Mouse (Mus musculus) liver (tissue): ENCODE data around the gene Fgf14.
"Not testable (repeated sequence)": the region's sequence is repeated elsewhere in the genome, so short reads cannot be mapped to it uniquely, and the experiment has no call there.

Experiments used
- DNase-seq: peaks from one replicate; pipeline ENCODE4 v3.0.0-alpha.2; 2020; ENCODE audit warnings: mixed read lengths

The Fgf14 gene

DNA sequence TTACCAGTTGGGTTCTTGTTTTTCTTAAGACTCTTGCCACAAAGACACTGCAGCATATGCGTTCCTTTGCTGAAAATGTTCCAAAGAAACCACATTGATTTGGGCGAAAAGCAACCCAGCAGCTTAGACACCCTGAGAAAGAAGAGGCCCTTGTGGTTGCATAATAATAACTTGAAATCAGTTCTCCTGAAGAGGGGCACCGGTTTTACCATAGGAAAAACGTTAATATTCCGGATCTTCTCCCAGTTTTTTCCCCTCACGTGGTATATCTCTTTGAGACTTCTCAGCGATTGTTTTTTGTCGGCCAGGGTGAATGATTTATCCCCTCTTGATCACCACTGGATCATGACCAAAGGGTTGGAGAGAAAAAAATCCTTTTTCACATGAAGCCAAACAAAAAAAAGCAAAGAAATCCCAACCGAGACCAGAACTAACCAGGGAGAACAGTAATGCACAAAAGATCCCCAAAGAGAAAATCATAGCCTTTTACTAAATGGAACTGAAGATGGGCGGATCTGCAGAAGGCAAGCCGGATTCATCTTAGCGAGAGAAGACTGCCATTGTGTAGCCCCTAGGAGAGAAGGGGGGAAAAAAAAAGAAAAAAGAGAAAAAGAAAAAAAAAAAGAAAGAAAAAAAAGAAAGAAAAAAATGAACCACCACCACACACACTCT is at the start of gene Fgf14:
Gene Fgf14 (minus strand): TSS at position 622 of the 672 bp plus-strand sequence.
- no peak for DNase-seq

DNA sequence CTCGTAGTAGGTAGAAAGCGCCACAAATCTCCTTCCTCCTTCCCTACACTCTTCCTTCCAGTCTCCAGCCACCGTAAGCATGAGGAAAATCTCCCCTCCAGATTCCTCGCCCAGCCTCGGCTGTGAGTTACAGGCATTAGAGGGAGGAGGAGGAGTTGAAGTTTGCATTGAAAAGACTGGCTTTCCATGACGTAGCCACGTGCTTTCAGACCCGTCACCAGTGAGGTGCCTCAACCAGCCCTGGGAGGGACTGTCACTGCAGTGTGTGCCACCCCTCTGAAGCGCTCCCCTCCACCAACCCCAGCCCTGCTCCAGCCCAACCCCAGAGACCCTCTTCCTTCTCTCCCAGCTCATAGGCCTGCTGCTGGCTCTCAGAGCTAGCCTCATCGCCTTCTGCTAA is 452 bp upstream of the Fgf14 start:
- no peak for DNase-seq

DNA sequence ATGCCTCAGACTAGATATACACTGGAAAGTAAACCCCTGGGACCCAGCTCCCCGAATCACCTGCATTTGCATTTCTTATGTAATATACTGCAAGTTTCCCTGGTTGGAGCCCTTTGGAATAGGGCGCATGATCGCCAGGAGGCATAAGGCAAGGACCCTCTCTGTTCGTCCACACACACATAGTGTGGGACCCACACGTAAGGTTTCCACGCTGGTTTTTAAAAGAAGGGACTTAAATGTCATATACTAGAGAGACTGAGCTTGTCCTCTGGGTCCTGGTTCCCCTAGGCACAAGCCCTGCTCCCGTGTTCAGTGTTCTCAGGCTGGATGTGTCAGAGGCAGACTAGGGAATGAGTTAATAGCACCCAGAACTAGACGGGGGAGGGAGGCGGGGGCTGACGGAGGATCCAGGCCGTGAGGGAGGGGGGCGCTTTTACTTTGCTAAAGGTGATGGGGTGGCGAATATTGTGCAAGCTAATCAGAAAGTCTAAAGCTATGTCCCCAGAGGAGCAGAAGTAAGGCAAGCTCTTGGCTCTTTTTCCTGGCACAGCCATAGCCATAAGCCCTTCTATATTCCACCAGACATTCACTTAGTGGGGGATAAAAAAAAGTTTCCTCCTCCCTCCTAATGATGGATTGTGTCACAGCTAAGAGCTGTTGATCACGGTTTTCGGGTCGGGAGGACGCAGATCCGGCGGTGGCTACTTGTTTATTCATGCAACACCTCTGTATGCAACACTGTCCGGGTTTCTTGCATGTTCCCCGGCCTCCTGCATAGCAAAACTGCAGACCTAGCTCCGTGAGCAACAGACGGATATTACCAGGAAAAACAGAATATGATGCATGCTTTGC is 1.0 kb downstream of the Fgf14 start:
- DNase-seq = no peak

DNA sequence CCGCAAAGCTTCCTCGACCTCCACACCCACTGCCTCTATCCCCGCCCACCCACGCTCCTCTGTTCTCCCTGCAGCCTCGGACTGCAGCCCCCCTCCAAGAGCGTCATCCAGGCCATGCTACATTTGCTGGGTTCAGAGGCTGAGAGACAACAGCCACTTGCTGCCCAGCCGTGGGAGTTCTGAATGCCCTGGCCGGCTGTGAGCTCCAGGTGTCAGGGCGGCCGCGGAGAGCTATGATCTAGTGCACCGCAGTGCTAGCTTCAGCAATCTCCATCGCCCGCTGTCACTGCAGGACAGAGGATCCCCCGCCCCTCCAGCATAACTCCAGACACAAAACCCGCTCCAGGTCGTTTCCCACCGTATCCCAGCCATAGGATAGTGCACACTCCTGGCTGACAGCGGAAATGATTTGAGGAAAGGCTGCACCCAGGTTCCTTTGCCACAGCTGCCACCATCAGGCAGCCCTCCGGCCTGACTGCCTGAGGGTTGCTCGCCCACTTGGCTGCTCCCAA is 1.7 kb downstream of the Fgf14 start:
- DNase-seq = peak; percentile 3

DNA sequence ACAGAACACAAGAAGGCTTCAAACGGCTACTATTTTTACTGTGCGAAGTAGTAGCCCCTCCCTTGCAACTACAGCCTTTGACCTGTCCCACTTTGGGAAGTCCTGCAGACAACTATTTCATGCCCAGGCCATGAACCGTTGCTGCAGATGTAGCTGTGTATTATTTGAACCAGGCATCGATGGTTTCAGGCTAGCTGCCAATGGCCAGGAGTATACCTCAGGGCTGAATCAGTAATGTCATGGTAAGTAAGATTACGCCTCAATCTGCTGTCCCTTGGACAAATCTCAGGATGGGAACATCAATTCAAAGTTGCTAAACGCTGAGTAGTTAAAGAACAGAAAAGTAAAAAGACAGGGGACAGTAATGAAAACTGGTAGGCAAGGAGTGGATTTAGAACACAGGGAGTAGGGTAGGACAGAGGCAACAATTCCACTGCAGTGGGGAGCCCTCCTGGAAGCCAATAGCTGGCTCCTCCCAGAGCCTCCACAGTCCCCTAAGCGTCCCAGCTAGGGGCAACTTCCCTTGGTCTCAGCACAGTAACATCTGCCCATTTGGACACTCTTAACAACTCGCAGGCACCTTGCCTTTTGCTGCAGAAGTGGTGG is 2.3 kb downstream of the Fgf14 start:
- DNase-seq = no peak

DNA sequence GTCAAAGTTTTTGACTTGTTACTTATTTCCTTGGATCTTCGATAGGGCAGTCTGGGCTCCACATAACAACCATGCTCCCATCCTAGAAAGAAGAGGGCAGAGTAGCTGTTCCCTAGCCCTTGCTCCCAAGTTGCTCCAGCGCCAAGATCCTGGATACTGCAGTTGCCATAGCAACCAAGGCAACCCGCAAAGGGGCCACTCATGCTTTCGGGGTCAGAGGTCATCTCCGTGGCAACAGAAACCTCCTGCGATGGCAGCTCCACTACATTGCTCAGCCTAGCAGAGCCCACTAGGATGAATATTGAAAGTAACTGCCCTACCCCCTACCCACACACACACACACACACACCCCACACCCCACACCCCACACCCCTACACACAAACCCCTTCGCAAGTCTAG is 7.2 kb downstream of the Fgf14 start:
- peak; percentile 10 for DNase-seq

DNA sequence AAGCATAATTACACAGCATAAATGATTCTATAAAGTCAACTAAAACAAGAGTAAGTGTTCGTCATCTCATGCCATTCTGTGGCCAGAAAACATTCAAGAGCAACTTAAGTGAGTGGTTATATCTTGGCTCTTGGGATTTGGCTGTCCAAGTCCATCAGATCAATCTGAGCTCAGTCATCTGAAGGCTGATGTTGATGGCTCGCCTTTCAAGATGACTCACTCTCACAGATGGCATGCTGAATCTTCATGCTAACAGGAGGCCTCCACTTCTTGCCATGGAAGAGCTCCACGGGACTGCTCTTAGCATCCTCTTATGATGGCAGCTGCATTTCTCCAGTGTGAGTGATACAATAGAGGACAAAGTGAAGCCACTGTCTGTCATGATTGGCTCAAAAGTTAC is 34.1 kb downstream of the Fgf14 start:
- no peak for DNase-seq

DNA sequence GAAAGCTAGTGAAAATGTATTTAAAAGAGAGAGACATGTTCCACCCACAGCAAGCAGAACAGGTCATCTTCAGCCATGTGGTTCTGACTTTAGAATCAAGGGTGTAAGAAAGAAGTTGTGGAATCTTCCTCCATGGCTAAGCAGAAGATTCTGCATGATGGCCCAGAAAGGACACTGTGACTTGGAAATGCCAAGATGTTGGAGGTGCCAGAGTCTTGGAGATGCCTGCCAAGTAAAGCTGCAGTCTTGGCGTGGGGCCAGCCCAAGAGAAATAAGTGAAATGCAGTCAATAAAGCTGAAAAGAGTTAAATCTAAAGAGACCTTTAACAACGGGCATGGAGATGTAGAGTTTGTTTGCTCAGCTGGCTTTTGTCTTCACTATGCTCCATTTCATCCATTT is 42.0 kb downstream of the Fgf14 start:
- DNase-seq = no peak

DNA sequence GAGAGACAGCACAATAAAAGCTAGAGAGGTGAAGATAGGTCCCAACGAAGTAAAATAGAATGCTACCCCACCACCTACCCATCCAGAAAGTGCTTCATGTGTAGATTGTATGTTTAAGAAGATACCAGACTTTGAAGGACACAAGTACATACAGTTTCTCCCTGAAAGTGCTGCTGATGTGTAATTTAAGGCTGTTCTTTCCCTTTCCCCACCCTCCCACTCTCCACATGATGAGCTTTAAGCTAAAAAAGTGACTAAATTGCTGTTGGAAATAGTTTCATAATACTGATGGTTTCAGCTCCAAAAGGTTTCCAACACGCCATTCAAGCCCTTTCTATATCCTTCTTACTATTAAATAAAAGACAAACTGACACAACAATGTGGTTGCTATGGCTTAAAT is 63.5 kb downstream of the Fgf14 start:
- no peak for DNase-seq

DNA sequence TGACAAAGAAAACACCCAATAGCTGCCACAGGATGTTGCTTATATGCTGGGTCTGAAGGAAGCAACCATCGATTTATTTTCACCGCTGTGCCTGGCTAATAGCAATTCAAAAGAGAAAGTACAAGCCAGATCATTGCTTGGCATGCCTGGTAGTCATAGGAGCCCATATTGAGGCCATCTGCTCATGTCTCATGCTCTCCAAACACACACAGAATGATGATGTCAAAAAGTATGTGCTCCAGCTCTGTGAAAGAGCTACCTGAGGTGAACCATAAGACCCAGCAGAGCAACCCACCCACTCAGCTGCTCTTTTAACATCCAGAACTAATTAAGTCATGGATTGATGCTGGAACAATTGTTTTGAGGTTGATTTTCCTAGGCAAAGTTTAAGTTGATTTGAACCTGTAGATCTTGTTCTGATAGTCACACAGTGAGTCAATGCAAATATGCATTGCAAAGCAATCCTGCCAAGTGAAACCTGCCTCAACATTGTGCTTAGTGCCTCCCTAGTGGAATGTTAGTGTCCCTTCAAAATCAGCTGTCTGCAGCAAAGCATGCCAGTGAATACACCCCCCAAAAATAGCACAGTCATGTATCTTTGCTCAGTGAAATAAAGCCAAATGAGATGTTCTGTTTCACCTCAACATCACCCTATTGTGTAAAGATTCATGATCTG is 70.8 kb downstream of the Fgf14 start:
- DNase-seq = no peak

DNA sequence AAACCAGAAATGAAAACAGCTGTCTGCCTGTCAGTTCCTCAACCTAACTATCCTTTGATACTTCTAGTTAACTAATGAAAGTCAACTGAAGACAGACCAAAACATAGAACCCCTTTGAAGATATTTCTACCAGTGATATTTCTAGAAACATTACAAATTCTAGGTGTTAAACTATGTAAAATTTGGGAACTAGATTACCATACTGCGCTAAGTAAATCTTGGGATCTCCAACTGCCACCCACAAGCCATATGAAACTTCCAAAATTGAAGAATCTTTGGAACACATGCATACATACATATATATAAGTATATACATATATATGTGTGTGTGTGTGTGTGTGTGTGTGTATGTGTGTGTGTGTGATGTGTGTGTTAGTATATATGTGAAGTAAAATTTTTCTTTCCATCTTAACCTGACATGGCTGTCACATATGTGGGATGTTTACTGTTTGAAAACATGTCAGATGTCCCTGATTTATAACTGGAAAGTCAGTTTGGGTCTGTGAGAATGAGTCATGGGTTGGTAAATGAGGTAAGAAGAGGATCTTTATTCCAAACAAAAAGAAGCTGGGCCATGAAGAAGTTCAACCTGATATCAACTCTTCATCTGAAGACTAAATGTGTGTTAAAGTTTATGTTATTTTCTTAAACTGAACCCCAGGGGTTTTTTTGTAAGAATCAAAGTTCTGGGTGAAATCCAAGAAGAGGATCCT is 71.7 kb downstream of the Fgf14 start:
- no peak for DNase-seq

DNA sequence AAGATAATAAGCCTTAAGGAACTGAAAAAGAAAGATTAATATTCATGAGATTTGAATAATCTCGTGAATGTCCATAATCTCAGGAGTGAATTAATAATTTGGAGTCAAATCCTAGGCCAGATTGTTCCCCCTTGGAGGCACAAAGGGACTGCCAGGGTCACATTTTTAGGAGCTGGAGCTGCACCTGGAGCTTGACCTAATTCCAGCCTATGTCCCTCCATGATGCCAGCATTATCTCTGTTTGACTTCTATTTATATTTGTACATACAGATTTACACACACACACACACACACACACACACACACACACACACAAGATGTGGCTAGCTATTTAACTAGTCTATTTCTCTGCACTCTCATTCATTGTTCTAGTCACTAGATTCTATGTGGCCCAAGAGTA is 100.4 kb downstream of the Fgf14 start:
- no peak for DNase-seq

DNA sequence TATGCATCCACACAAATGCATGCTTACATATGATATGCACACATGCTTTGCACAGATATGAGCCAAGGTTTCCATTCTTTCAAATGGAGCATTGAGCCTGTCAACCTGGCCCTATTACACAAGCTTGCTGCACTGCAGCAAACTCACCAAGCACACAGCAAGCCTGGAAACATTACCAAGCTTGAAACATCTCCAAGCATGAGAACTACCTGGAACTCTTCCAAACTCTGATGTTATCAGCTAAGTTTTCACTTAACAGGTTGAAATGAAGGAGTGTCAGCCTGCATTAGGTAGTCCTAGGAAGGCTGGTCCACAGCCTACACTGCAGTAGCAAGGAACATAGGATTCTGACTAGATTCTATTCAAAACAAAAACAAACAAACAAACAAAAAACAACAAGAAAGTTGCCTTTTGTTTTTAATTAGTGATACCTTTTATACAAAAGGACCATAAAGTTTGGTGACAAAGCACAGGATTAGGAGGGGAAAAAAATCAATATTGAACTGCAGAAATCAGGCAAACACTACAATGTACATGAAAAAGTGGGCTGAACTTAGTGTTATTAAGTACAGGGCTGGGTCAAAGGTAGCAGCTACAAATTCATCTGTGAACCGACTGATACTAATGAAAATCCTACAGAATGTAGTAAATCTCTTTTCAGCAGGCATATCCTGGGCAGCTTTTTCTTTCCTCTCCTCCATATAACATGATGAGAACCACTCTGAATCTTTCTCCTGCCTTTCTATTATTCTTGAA is 101.6 kb downstream of the Fgf14 start:
- no peak for DNase-seq

DNA sequence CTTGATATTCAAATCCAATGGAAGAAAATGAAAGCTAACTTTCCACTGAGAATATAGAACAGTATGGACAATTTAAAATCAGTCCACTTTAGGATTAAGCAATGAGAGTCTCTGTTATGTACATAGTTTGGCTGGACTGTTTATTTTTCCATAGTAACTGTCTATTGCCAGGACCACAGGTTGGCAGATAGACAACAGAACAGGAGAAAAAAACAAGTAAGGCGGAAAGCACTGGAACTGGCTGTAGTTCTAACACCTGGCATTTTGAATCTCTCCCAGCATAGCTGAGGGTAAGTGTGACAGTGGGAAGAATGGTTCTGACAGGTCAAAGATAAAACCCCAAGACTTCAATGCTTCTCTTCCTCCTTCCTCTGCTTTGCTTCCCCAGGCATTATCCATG is 110.5 kb downstream of the Fgf14 start:
- DNase-seq = no peak

DNA sequence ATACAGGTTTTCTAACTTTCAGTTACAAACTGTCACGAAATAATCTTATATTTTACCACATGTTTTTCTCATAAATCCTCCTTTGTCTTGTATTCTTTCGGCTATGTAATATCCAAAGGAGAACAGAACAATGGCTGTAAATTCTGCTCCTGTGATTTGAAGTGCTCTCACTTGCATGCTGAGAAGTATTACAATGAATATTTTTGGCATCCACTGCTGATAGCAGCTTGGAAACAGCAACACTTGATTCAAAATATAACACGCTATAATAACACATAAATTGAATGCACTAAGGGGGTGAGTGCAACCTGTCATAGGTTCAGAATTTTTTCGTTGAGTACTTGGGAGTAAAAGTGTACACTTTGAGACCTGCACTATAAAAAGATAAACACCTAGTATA is 115.4 kb downstream of the Fgf14 start:
- DNase-seq = no peak

DNA sequence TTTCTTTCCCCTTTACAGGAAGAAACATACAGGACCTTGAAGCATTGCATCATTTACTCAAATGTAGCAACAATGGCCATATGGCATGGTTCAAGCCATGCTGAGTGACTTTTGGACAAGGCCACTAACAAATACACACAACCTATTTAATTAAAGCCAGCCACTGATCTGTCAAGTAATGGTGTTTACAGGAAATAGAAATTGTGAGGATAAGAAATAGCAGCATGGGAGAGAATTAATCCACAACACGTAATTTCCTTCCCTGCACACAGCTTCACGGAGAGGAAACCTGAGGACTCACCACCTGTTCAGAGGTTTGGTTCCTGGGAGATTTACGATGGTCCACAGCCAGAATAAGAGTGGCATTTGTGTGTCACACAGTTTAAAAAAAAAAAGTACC is 140.8 kb downstream of the Fgf14 start:
- DNase-seq = no peak

DNA sequence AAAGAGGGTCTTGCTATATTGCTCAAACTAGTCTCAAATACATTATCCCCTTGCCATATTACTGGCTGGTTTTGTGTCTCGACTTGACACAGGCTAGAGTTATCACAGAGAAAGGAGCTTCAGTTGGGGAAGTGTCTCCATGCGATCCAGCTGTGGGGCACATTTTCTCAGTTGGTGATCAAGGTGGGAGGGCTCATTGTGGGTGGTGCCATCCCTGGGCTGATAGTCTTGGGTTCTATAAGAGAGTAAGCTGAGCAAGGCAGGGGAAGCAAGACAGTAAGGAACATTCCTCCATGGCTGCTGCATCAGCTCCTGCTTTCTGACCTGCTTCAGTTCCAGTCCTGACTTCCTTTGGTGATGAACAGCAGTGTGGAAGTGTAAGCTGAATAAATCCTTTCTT is 141.6 kb downstream of the Fgf14 start:
- not testable (repeated sequence) for DNase-seq

DNA sequence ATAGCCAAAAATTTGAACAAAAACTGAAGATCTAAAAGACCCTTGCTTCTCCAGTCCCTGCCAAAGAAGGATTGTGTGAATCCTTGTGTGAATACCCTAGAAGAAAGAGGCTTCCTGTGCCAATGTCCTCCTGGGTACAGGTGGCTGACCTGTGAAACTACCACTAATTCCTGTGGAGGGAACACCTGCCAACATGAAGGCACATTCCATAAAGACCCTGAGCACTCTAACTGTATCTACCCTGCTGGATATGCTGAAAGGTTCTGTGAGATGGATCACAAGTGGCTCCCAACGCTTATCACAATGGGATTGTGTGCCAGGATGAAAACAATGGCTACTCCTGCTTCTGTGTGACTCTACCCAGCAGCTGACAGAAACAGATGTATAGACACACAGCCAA is 144.9 kb downstream of the Fgf14 start:
- DNase-seq = no peak

DNA sequence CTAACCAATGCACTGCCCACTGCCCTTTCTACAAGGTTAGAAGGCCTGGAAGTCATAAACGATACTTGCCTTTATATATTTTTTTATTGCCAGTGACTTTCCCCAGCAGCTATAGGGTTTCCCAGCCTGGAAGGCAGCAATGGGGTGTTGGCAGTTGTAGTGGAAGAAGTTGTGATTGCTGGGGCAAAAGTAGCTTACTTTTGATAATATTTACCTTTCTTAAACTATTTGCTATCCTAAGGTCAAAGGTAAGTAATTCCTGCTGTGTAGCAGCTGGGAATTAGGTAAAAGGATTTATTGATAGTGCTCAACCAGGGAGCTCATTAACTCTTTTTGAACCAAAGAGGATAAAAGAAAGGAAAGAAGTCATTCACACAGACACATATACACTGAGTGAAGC is 164.9 kb downstream of the Fgf14 start:
- no peak for DNase-seq

DNA sequence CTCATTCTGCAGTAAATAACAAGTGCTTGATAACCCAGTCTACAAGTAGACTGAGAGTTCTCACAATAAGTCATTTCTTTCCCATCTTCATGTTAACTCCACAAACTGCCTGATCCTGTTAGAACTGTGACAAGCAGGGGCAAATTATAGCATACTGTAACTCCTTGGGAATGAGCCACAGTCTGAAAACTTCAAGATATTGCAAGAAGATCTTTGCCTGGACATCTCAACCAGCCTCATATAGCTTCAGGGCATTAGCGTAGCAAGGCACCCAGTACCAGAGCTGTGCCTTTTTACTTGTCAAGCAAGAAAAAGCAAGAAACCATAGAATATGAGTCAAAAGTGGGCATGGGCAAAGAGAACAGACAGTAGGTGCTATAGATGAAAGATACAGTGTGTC is 188.0 kb downstream of the Fgf14 start:
- no peak for DNase-seq

DNA sequence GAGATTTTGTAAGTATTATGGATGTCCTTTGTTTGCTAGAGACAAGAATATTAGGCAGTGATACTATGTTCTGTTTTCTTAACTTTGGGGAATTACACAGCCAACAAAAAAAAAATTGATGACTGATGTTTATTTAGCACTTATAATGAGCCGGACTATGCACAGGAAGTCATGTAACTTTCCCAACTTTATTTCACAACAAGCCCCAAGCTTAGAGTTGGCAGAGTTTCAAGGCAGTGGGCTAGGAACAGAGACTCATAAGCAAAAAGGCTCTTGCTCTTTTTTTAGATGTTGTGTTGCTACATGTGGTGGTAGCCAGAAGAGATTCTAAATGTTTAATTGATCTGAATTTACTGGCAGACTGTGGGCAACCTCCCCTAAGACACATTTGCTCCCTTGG is 191.7 kb downstream of the Fgf14 start:
- no peak for DNase-seq
